Mouse (Mus musculus): Measurements from ENCODE around the gene Mvp.

GRCm38 (mm10) chr7:127023272-127023691 is 8.9 kb upstream of the Mvp start:
- TF ChIP-seq CTCF (IDR thresholded peaks at IDR 0.05; ENCODE audit: extremely low read depth, insufficient read depth, insufficient read length, insufficient replicate concordance) (no peak), POLR2A (IDR thresholded peaks at IDR 0.05; ENCODE audit: low read depth, low read length) (no peak)
